Mouse (Mus musculus) MEL (cell line): Measurements from ENCODE around the gene Plaur. TPM values are rescaled to one million over a fixed set of nuclear protein-coding genes. Genes with fewer than 3 reads are reported as not detected.

Experiments used
- DNase-seq: peaks from one replicate; pipeline ENCODE4 v3.0.0; 2011; ENCODE audit warnings: low read depth, low spot score
- H3K27ac ChIP-seq: 2 replicates; pipeline ENCODE4 v1.5.1; 2012; ENCODE audit warnings: low read depth, mild to moderate bottlenecking, control low read depth, low read length, moderate library complexity; ENCODE audit not compliant: control insufficient read depth
- H3K27me3 ChIP-seq, 2 experiments: fragments of 150-350 bp in 1 of 2; sonication (generic) in 1 of 2; 2 replicates each; pipeline ENCODE4 v1.6.1; 2012; ENCODE audit warnings: low read length in 2 of 2, mild to moderate bottlenecking in 2 of 2, improper control_type of control experiment in 1 of 2, moderate library complexity in 1 of 2; ENCODE audit not compliant: insufficient read depth in 2 of 2, control insufficient read depth in 1 of 2
- H3K36me3 ChIP-seq, 2 experiments: 2 replicates each; pipeline ENCODE4 v1.6.1; 2012 to 2014; ENCODE audit warnings: low read length in 2 of 2, improper control_type of control experiment in 1 of 2, inconsistent platforms in 1 of 2, mild to moderate bottlenecking in 1 of 2; ENCODE audit not compliant: insufficient read depth in 2 of 2, control insufficient read depth in 1 of 2
- H3K4me1 ChIP-seq, 2 experiments: fragments of 150-350 bp in 1 of 2; sonication (generic) in 1 of 2; 2 replicates each; pipeline ENCODE4 v1.6.1; 2012; ENCODE audit warnings: low read length in 2 of 2, improper control_type of control experiment in 1 of 2, mild to moderate bottlenecking in 1 of 2; ENCODE audit not compliant: insufficient read depth in 2 of 2, control insufficient read depth in 1 of 2
- H3K4me3 ChIP-seq, 2 experiments: fragments of 150-350 bp in 1 of 2; sonication (generic) in 1 of 2; 2 replicates each; pipeline ENCODE4 v1.5.1; 2012; ENCODE audit warnings: low read depth in 2 of 2, low read length in 2 of 2, mild to moderate bottlenecking in 2 of 2, moderate library complexity in 2 of 2, control low read depth in 1 of 2, improper control_type of control experiment in 1 of 2; ENCODE audit not compliant: control insufficient read depth in 1 of 2, insufficient read depth in 1 of 2
- H3K79me2 ChIP-seq: 2 replicates; pipeline ENCODE4 v1.6.1; 2012; ENCODE audit warnings: mild to moderate bottlenecking, low read length, moderate library complexity; ENCODE audit not compliant: control insufficient read depth, poor library complexity, insufficient read depth
- H3K9ac ChIP-seq: 2 replicates; pipeline ENCODE4 v1.6.1; 2012; ENCODE audit warnings: low read depth, mild to moderate bottlenecking, control low read depth, low read length, moderate library complexity; ENCODE audit not compliant: control insufficient read depth, poor library complexity, severe bottlenecking
- H3K9me3 ChIP-seq: fragments of 150-350 bp; sonication (generic); replicated peaks from 2 replicates; pipeline ENCODE4 v1.6.1; 2012; ENCODE audit warnings: mild to moderate bottlenecking, low read length, improper control_type of control experiment, moderate library complexity; ENCODE audit not compliant: insufficient read depth
- CHD1 ChIP-seq: IDR thresholded peaks from 2 replicates; pipeline ENCODE4 v1.6.1; 2012; ENCODE audit warnings: low read depth, mild to moderate bottlenecking, inconsistent platforms, low read length, improper control_type of control experiment
- E2F4 ChIP-seq: IDR thresholded peaks from 2 replicates; pipeline ENCODE4 v1.6.1; 2011; ENCODE audit warnings: low read depth, low read length, improper control_type of control experiment, borderline replicate concordance
- ETS1 ChIP-seq: IDR thresholded peaks from 2 replicates; pipeline ENCODE4 v1.6.1; 2012; ENCODE audit warnings: low read depth, mild to moderate bottlenecking, inconsistent platforms, low read length, improper control_type of control experiment, moderate library complexity
- JUND ChIP-seq: IDR thresholded peaks from 2 replicates; pipeline ENCODE4 v1.6.1; 2011; ENCODE audit warnings: low read depth, mild to moderate bottlenecking, improper control_type of control experiment, low read length
- MAZ ChIP-seq: IDR thresholded peaks from 2 replicates; pipeline ENCODE4 v1.6.1; 2012; ENCODE audit warnings: low read depth, mild to moderate bottlenecking, inconsistent platforms, low read length, improper control_type of control experiment
- MXI1 ChIP-seq: IDR thresholded peaks from 2 replicates; pipeline ENCODE4 v1.6.1; 2011; ENCODE audit warnings: mild to moderate bottlenecking, low read depth, low read length, improper control_type of control experiment
- MYB ChIP-seq: IDR thresholded peaks from 2 replicates; pipeline ENCODE4 v1.6.1; 2011; ENCODE audit warnings: mild to moderate bottlenecking, low read depth, low read length, improper control_type of control experiment
- POLR2AphosphoS2 ChIP-seq: IDR thresholded peaks from 2 replicates; pipeline ENCODE4 v1.6.1; 2011; ENCODE audit warnings: low read length, improper control_type of control experiment
- RCOR1 ChIP-seq: IDR thresholded peaks from 2 replicates; pipeline ENCODE4 v1.6.1; 2012; ENCODE audit warnings: low read depth, mild to moderate bottlenecking, inconsistent platforms, low read length, improper control_type of control experiment
- TAL1 ChIP-seq: IDR thresholded peaks from 2 replicates; pipeline ENCODE4 v1.6.1; 2012; ENCODE audit warnings: mild to moderate bottlenecking, inconsistent platforms, low read length, moderate library complexity, mixed read lengths
- TCF12 ChIP-seq: IDR thresholded peaks from 2 replicates; pipeline ENCODE4 v1.6.1; 2014; ENCODE audit warnings: low read depth, mild to moderate bottlenecking, inconsistent platforms, low read length, improper control_type of control experiment, moderate library complexity
- UBTF ChIP-seq: IDR thresholded peaks from 2 replicates; pipeline ENCODE4 v1.6.1; 2012; ENCODE audit warnings: low read depth, mild to moderate bottlenecking, inconsistent platforms, low read length, improper control_type of control experiment, moderate library complexity, borderline replicate concordance; ENCODE audit not compliant: insufficient read depth
- USF1 ChIP-seq: IDR thresholded peaks from 2 replicates; pipeline ENCODE4 v1.6.1; 2014; ENCODE audit warnings: low read depth, mild to moderate bottlenecking, inconsistent platforms, low read length, improper control_type of control experiment, moderate library complexity
- USF2 ChIP-seq, 2 experiments: IDR thresholded peaks; 2 replicates each; pipeline ENCODE4 v1.6.1; 2011 to 2012; ENCODE audit warnings: improper control_type of control experiment in 2 of 2, low read length in 2 of 2, borderline replicate concordance in 1 of 2, inconsistent platforms in 1 of 2, low read depth in 1 of 2, mild to moderate bottlenecking in 1 of 2; ENCODE audit not compliant: insufficient read depth in 1 of 2
- ZKSCAN1 ChIP-seq: IDR thresholded peaks from 2 replicates; pipeline ENCODE4 v1.6.1; 2012; ENCODE audit warnings: low read depth, mild to moderate bottlenecking, inconsistent platforms, low read length, improper control_type of control experiment, moderate library complexity
- ZMIZ1 ChIP-seq: IDR thresholded peaks from 2 replicates; pipeline ENCODE4 v1.6.1; 2012; ENCODE audit warnings: low read depth, mild to moderate bottlenecking, inconsistent platforms, low read length, improper control_type of control experiment, moderate library complexity
- ZNF384 ChIP-seq: IDR thresholded peaks from 2 replicates; pipeline ENCODE4 v1.6.1; 2012; ENCODE audit warnings: low read depth, mild to moderate bottlenecking, inconsistent platforms, low read length, improper control_type of control experiment
- polyA plus RNA-seq, 2 experiments: library from polyadenylated mRNA; stranded (reverse) in 1 of 2; unstranded in 1 of 2; fragments of >175 nt in 1 of 2; fragments of >200 nt in 1 of 2; gene quantifications; 2 replicates each; pipeline versions ENCODE4 v1.2.1 to v1.2.4; 2012; ENCODE audit warnings: low replicate concordance in 2 of 2, low read depth in 1 of 2; ENCODE audit not compliant: insufficient read length in 2 of 2, insufficient read depth in 1 of 2, missing spikeins in 1 of 2
- total RNA-seq: library from RNA; depleted of rRNA; stranded (reverse); fragments of 300-350 nt; gene quantifications from 2 replicates; pipeline ENCODE4 v1.2.3, GENCODE M21; 2012

Gene Plaur
- total and polyA plus RNA-seq, 3 experiments: 8.6 to 9.7 TPM; not detected in 1

DNA sequence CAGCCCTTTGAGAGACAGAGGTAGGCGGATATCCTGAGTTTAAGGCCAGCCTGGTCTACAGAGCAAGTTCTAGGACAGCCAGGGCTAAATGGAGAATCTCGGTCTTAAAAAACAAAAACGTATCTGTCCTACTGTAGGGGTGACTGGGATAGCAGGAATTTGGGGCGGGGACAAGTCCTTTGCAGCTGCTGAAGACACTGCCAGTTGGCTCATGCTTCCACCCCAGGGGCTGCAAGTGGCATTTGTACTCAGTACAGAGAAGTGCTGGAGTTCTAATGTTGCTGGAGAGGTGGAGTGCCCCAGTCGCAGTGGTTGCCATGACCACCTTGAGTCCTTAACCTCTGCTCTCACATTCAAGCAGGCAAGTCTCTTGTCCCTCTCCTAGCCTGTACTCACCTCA, 60.5 kb downstream of the Plaur start:
- H3K9ac ChIP-seq: no peak overlapping the region
- H3K9me3 ChIP-seq: no peaks in the 10 kb centered on the region
- no peak for DNase-seq
- no peak overlapping the region for H3K4me3 ChIP-seq
- no peaks in the 10 kb centered on the region for H3K79me2 ChIP-seq
- H3K4me1 ChIP-seq: 0 out of 4 replicates have a peak, but pooled peaks cover 0 to 2% of the 10 kb centered on the region in 2 experiments
- no peak overlapping the region for H3K27ac ChIP-seq
- no peaks in the 10 kb centered on the region for H3K36me3 ChIP-seq
- peaks cover 0 to 2% of the 10 kb centered on the region in 2 experiments; a peak in 1 of 4 replicates for H3K27me3 ChIP-seq
- no peak for TF ChIP-seq TCF12

GRCm38 (mm10) chr7:24523723-24524122, 61.4 kb downstream of the Plaur start:
- Histone ChIP-seq H3K9me3 (no peaks in the 10 kb centered on the region), H3K36me3 (peaks cover 0 to 6% of the 10 kb centered on the region in 2 experiments; a peak in 1 of 4 replicates), H3K79me2 (no peaks in the 10 kb centered on the region), H3K4me3 (no peak overlapping the region), H3K4me1 (peaks cover 2 to 10% of the 10 kb centered on the region in 2 experiments; a peak in 3 of 4 replicates), H3K27ac (no peak overlapping the region), H3K27me3 (peaks cover 0 to 2% of the 10 kb centered on the region in 2 experiments; a peak in 1 of 4 replicates), H3K9ac (no peak overlapping the region)
- no peak for TF ChIP-seq MYB
- TF ChIP-seq MXI1: no peak
- no peak for TF ChIP-seq USF2 (IDR thresholded peaks at IDR 0.05; ENCODE audit: borderline replicate concordance in 1 of 2, insufficient read depth in 1 of 2, low read depth in 1 of 2, low read length in 2 of 2)
- no peak for TF ChIP-seq ZMIZ1
- no peak for TF ChIP-seq TAL1
- TF ChIP-seq ZNF384: no peak
- no peak for TF ChIP-seq ETS1
- TF ChIP-seq JUND: no peak
- no peak for TF ChIP-seq RCOR1
- TF ChIP-seq POLR2AphosphoS2: no peak
- TF ChIP-seq UBTF: no peak
- no peak for TF ChIP-seq TCF12
- no peak for TF ChIP-seq E2F4
- no peak for TF ChIP-seq USF1
- no peak for TF ChIP-seq MAZ
- TF ChIP-seq ZKSCAN1: no peak
- no peak for TF ChIP-seq CHD1
- no peak for DNase-seq
